Mouse (Mus musculus): Measurements from ENCODE around the gene Sprr1a.

GRCm38 (mm10) chr3:92455151-92455550 lies 30.5 kb downstream of the Sprr1a start:
- no peak for TF ChIP-seq CTCF (IDR thresholded peaks at IDR 0.05; ENCODE audit: low read depth, low read length)
- TF ChIP-seq POLR2AphosphoS5 (IDR thresholded peaks at IDR 0.05; ENCODE audit: insufficient replicate concordance, low read depth, low read length) = no peak
